Mouse (Mus musculus) adrenal gland, adult 18-20 months (tissue): ENCODE results near the gene Cfap61. TPM values are rescaled to one million over a fixed set of nuclear protein-coding genes. Genes with fewer than 3 reads are reported as not detected.

Experiments used
- DNase-seq, 2 experiments: peaks; one replicate each; pipeline ENCODE4 v3.0.0; 2021 to 2022; ENCODE audit warnings: low spot score in 2 of 2
- total RNA-seq, 2 experiments: library from RNA; stranded (reverse); gene quantifications; 1 replicate in 1 of 2; 2 replicates in 1 of 2; pipeline ENCODE4 v1.2.3; 2021

Gene Cfap61
- total RNA-seq, 2 experiments from 2014 or later = 27.2 to 30.4 TPM

DNA sequence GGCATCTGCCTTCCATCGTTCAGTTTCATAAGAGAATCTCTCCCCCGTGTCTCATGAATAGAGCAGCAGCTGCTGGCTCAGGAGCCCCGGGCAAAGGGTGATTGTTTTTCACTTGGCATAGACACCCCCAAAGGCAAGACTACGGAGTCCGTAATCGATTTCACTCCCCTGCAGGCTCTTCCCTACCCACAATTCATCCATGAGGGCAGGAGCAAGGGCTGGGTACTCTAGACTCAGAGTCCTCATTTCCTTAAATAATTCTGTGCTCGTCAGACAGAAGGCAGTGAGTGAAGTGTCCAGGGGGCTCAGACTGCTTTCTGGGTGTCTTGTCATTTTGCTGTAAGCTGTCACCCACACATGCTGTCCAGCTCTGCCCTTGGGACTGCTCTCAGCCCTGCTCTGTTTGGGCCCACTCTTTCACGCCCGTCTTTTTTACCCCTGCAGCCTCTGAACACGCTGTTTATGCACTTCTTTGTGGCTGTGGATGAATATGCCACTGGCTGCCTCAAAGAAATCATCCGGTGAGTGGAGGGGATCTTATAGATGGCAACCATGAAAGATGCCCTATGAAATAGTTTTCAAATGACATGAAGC, 15.0 kb downstream of the Cfap61 start:
- DNase-seq = no peak

DNA sequence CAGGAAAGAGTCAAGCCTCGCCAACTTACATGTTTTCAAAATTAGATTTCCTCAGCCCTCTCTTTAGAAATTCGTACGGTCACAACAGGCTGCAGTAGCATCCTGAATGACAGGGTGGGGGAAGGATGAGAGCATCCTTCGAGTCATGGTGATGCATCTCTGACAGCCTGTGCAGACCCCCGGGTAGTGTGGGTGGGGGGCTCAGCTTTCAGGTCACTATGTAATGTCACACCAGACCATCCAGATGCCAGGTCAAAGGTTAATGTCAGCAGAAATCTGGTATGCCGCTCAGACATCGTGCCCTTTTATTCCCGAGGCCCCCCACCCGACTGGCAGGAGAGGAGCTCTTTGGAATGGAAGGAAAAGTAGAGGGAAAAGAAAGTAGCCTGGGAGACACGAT, 15.7 kb downstream of the Cfap61 start:
- DNase-seq = no peak

DNA sequence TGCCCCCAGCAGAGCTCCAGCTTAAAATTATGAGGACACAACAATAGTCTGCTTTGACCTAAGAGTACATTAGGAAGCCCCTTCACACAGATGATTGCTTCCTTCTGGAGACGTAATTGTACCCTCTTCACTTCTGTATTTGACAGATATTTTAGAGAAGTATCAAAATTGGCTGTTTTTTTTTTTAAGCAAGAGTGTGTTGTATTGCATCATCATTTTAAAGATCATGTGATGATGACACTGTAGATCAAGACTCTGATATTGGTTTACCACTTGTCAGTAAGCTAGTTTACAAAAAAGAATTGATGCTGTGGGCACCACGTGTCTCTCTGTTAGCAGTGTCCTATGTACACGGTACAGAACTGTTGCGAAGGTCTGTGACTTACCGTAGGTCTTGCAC, 18.1 kb downstream of the Cfap61 start:
- DNase-seq = no peak

DNA sequence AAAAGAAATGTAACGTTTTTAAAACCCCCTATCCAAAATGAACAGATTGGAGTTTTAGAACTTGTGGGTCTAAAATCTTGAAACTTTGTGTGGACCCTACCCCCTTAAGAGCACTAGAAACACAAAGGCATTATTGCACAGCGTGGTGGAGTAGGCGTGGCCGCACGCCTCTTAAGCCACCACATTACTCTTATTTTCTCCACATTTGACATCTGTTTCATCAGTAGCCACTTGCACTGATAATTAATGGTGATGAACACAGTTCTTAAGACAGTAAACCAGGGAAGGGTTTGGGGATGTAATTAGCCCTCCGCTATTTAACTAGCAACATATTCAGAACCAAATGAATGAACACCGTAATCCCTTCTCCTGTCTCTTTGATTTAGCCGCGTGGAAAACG, 21.3 kb downstream of the Cfap61 start:
- DNase-seq = no peak

DNA sequence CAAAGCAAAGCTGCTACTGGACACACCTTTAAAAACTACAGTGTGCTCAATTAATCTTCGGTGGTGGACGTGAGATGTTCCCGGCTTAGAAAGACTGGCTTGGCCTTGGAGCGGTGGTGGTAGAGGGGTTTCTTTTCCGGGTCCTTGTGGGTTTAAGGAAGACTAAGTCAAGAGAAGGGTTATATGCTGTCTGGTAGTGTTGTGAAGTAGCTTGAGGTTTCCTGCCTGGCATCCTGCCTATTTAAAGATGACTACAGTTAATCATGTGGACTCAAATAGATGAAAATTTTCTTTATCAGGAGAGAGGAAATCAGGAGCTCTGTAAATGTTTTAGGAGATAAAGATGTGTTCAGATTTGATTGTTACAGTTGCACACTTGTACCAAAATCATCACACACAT, 21.7 kb downstream of the Cfap61 start:
- DNase-seq = no peak

DNA sequence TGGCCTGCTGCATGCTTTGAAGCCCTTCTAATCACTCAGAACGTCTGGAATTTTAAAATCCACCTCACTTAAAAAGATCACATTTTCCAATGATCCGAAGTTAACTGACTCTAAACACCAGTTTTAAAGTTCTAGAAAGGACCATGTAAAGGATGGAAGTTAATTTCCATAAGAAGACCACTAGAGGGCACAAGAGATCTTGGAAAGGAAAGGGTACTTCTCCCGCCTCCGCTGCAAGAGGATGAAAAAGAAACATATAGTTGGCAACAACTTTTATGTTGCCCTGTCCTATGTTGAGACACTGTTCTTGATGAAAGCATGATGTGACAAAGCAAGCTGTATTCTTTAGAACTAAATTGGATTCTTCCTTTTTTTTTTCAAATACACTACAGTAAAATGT, 22.9 kb downstream of the Cfap61 start:
- DNase-seq = no peak

DNA sequence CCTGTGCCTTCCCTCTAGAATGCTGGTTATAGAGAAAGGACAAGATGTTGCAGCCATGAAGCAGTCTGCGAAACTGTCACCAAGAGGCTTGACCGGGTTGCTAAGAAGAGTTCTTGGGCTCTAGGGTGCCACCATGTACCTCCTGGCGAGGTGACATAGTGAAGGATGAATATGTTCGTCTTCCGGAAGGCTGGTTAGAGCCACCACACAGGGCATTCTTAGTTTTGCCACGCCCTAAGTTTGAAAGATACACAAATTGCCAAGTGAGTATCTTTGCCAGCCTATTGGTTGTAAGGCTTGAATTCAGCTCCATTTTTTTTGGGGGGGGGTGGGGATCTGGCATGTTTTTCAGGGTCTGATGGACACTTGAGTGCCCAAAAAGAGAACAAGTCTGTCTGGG, 23.5 kb downstream of the Cfap61 start:
- DNase-seq = no peak

DNA sequence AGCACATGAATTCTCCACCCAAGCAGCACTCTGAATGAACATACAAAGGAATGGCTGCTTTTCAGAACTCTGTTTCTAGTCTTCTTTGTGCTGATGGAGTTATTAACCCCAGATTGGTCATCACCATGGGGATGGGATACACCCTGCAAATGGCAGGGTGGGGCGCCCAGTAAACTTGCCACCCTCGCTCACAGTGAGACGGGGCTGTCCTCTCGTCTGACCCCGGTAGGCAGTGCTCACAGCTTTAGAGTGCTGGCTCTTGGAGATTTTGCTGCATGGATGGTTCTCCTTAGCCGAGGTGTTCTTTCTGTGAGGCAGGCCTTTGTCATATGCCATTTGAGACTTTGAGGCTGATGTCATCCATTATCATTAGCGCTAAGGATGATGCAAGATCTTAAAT, 24.0 kb downstream of the Cfap61 start:
- DNase-seq = no peak

DNA sequence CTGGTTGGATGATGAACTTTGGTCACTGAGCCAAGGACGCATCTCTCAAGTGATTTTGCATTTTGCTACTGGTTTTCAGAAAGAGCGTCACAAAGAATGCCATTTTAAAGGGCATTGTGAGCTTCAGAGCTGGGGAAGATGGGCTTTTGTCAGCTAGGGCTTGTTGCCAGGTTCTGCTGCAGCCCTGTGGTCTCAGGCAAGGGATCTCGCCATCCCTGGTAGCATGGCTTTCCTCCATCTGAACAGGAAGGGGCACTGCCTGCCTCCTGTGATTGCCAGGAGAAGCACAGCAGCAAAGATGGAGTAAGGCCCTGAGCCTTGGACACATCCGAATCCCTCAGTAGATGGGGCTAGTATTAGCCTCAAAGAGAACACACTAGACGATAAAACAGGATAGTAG, 27.3 kb downstream of the Cfap61 start:
- DNase-seq = no peak

DNA sequence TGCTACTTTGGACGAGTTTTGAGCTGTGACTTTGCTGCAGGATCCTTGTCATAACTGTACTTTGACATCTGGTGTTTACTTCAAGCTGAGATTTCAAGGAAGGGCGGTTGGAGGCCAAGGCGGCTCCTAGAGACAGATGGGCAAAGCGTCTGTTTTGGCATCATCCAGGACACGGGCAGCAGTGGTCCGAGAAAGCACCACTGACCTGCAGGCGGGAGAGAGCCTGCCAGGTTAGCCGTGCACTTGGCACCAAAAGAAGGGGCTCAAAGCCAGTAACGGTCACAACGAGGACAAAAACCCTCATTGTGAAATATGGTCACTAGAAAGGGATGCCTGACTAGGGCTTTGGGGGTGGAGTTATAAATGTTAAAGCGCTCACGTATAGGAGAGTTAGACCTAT, 36.2 kb downstream of the Cfap61 start:
- no peak for DNase-seq

DNA sequence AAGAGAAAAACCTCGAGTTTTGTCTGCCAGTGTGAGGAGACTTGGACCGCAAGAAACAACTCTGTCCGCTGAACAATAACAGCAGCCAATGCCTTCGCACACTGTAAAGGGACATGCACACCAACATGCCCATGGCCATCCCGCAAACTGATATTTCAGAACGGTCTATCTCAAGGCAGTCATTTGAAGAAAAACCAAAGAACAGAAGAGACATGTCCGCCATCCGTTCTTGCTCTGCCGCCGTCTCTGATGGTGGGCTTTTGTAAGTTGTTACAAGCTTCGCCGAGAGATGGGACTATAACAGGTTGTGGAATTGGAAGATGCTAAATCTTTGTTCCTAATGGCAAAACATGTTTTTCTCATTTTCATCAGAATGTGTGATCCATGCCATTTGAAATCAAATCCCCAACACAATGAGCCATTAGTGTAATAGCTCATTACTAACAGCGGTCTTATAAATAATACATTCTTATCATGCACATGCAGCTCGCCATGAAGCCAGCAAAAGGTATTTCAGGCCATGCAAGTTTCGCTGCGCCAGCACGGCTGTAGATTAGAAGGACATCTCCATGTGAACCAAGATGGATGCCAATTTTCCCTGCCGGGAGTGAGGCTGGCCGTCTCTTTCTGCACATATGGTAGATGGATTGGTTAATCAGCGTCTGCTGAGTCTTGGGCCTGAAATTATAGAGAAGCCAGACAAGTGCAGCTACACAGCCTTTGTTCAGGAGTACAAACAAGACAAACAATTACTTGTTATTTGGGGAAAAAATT, 36.8 kb downstream of the Cfap61 start:
- no peak for DNase-seq

DNA sequence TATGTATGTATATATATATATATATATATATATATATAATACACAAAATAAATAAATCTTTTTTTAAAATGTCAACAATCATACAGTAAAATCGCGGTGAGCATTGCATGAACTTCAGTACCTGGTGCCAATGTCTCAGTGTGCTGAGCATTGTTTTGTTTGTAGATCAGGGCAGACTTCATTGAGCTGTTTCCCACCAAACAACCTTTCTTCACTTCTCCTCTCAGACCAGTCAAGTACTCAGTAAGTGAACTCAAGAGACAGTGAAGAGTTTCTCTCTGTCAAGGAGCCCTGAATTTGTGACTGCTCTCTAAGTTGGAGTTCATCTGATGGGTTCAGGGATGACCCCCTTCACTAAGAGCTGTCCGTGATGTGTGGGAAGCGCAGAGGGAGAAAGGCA, 38.0 kb downstream of the Cfap61 start:
- DNase-seq = no peak

DNA sequence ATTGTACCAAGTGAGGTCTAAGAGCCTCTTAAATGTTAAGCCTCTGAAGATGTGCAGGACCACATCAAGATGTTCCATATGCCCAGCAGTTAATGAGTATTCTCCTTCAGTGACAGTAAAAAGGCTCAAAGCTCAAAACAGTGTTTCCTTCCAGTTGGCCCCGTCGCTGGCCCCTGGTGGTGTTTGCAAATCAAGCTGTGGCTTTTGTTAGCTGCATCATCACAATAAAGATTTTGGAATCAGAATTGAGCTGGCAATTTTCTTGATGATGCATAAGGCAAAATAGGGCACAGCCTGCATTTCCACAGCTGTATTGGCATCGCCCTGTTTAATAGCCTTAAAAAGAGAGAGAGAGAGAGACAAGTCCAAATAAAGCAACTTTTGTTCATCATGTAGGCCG, 45.0 kb downstream of the Cfap61 start:
- DNase-seq = no peak

DNA sequence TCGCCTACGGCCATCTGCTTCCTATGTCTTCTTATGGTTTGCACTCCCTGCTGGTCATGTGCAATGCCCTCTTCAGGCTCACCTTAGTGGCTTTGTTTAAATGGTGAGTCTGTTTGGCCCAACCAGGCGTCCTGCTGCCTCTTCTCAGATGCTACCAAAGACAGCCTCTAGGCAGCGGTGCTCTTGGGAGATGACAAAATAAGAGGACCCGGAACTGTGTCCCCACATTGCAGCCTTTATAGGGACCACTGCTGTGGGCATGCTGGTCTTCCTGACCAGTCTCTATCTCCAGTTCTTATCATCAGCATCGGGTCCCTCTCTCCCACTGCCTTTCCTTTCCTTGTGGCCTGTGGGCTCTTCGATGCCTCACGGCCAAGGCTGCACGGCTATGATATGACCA, 46.3 kb downstream of the Cfap61 start:
- no peak for DNase-seq

DNA sequence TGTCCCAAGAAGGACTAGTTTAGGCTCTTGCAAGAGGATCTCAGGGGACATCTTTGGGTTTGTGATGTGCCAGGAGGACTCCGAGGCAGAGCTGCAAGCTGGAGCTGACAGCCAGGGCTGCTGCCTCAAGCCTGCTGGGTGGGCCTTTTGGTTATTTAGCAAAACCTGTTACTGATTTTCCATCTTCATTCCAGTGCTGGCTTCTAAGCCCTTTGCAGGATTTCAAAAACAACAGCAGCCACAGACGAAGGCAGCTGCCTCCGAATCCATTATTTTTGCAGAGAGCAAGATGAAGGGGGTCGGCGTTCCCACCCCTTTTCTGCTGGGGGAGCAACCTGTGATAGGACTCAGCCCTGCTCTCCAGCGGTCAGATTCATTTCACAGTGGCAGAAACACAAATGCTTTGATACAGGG, 47.1 kb downstream of the Cfap61 start:
- DNase-seq = no peak

DNA sequence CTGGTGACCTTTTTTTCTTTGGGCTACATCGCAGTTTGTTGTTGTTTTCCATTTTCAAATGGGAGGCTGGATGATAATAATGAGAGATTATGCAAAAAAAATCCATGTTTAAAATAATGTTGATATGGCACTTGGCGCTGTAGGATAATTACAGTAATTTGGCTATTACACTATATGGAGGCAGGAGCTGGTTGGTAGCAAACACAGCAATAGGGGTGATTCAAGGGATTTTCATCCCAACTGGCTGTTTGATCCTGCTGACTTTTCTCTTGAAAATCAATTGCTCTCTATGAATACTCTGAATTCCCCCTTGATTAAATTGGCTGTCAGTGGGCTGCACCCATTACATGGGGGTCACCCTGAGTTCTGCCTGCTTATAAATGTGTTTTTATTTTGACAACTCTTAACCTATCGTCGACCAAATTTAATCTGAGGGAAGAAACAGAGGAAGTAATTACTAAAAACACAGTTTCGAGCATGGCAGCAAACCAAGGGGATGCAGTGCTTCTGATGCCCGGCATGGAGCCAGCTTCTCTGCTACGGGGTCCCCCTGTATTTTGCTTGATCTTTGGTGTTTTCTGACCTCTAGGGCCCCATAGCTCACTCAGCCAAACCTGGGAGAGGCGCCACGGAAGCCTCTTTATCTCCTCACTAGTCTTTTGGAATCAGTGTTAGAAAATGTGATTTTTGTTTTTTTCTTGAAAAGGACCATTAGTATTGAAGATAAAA, 47.9 kb downstream of the Cfap61 start:
- DNase-seq = no peak

DNA sequence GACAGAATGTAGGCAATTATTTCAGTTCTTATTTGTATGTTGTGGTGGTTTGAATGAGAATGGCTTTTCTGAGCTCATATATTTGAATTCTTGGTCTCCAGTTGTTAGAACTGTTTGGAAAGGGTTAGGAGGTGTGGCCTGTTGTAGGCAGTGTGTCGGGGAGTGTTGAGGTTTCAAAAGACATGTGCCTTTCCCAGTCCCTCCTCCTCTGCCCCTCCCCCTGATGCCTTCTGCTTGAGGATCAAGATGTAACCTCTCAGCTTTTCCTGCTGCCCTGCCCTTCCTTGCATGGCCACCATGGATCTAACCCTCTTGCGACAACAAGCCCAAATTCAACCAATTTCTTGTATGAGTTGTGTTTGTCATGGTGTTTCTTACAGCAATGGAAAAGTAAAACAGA, 53.2 kb downstream of the Cfap61 start:
- no peak for DNase-seq

DNA sequence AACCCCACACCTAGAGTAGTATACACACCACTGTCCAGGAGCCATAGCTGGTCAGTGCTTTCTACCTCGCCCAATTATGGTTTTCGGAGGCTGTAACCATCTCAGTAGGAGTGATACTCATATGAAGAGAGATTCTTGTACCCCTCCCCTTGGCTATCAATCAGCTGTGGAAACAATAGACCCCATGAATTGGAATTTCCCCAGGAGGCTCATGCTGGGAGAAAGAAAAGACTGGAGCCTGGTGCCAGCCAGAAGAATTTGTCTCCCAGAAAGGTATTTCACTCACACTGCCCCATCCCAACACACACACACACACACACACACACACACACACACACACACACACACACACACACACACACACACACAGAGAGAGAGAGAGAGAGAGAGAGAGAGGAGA, 55.9 kb downstream of the Cfap61 start:
- DNase-seq = no peak

DNA sequence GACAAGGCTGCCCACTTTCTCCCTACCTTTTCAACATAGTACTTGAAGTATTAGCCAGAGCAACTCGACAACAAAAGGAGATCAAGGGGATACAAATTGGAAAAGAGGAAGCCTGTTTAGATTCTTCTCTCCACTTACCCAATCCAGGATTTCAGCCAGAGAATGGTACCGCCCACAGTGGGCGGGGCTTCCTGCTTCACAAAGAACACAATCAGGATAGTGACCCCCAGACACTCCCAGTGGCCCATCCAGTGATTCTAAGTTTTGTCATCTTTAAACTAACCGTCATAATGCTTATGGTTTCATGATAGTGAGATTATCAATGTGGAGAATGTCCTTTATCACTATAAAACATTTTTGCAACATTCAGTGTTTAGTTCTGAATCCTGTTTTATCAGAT, 61.9 kb downstream of the Cfap61 start:
- DNase-seq = no peak

DNA sequence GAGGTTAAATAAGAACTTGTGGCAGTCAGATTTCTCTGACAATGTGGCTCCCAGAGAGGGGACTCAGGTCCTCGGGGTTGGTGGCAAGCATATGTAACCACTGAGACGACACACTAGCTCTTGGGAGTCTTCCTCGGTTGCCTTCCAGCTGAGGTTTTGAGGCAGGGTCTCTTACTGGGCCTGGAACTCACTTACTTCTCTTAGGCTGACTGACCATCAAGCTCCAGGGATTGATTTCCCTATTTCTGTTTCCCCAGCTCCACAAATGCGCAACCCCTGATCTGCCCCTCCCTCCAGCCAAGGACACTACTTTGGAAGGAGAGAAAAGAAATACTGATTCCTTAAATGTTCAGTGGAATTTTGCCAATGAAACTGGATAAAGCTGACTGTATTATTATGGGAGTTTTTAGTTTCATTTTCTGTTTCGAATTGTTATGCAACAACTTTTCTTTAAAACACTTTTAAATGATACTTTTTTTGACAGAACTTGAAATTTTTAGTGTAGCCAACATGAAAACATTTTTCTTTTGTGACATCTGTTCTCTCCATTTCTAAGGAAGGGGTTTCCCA, 63.5 kb downstream of the Cfap61 start:
- no peak for DNase-seq

DNA sequence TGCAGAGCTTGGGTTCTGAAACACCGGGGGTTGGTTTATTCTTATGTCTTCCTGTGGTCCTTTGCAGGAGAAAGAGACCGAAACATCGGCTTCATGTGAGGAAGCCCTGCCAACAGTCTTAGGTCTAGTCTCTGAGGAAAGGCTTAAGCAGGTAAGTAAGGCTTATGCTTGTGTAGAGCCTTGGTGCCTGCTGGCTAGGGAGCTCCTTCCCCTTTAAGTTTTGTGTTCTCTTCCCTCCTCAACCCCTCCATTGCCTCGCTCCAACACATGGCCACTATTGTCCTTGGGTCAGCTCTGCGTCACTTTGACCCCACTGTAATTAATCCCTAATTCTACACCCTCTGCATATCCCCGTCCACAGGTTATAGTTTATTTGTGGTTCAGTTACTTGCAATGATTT, 74.2 kb downstream of the Cfap61 start:
- no peak for DNase-seq
